Mouse (Mus musculus) CH12.LX (cell line): ENCODE data around the gene Kctd5. TPM values are rescaled to one million over a fixed set of nuclear protein-coding genes. Genes with fewer than 3 reads are reported as not detected.

Experiments
- DNase-seq: peaks from one replicate; pipeline ENCODE4 v3.0.0-alpha.2; 2013; ENCODE audit errors: extremely low read depth
- H3K27ac ChIP-seq: 2 replicates; pipeline ENCODE4 v1.5.1; 2012; ENCODE audit warnings: low read depth, mild to moderate bottlenecking, control low read depth, moderate library complexity; ENCODE audit not compliant: insufficient read depth
- H3K27me3 ChIP-seq: replicated peaks from 2 replicates; pipeline ENCODE3; 2012; ENCODE audit warnings: inconsistent platforms
- H3K36me3 ChIP-seq, 2 experiments: replicated peaks in 1 of 2; 2 replicates each; pipeline versions ENCODE3 to v1.6.1; 2012; ENCODE audit warnings: inconsistent platforms in 1 of 2, low read length in 1 of 2, mild to moderate bottlenecking in 1 of 2, mixed read lengths in 1 of 2, moderate library complexity in 1 of 2; ENCODE audit not compliant: control insufficient read depth in 1 of 2, insufficient read depth in 1 of 2
- H3K4me1 ChIP-seq, 2 experiments: 2 replicates each; pipeline ENCODE4 v1.6.1; 2012; ENCODE audit warnings: inconsistent platforms in 1 of 2, moderate library complexity in 1 of 2; ENCODE audit not compliant: insufficient read depth in 2 of 2, control insufficient read depth in 1 of 2
- H3K4me2 ChIP-seq: 2 replicates; pipeline ENCODE4 v1.6.1; 2012; ENCODE audit warnings: low read depth, mild to moderate bottlenecking, control low read depth; ENCODE audit not compliant: poor library complexity, insufficient read depth, severe bottlenecking
- H3K4me3 ChIP-seq, 3 experiments: fragments of 150-350 bp in 1 of 3; sonication (generic) in 1 of 3; replicated peaks in 1 of 3; 2 replicates each; pipeline versions ENCODE3 to v1.5.1; 2011 to 2012; ENCODE audit warnings: low read depth in 2 of 3, low read length in 2 of 3, mild to moderate bottlenecking in 2 of 3, moderate library complexity in 2 of 3, control low read depth in 1 of 3, improper control_type of control experiment in 1 of 3, inconsistent platforms in 1 of 3, mixed read lengths in 1 of 3; ENCODE audit not compliant: poor library complexity in 1 of 3
- H3K79me2 ChIP-seq: replicated peaks from 2 replicates; pipeline ENCODE4 v1.6.1; 2012; ENCODE audit warnings: mild to moderate bottlenecking, moderate library complexity; ENCODE audit not compliant: control insufficient read depth, poor library complexity, insufficient read depth, severe bottlenecking; ENCODE audit errors: extremely low read depth
- H3K9ac ChIP-seq: 2 replicates; pipeline ENCODE4 v1.6.1; 2012; ENCODE audit warnings: low read depth, mild to moderate bottlenecking, control low read depth, moderate library complexity; ENCODE audit not compliant: insufficient read depth
- H3K9me3 ChIP-seq: replicated peaks from 2 replicates; pipeline ENCODE3; 2012; ENCODE audit warnings: low read length, inconsistent platforms, mixed read lengths
- CHD2 ChIP-seq: IDR thresholded peaks from 2 replicates; pipeline ENCODE4 v1.6.1; 2011; ENCODE audit warnings: low read length, improper control_type of control experiment
- E2F4 ChIP-seq: IDR thresholded peaks from 2 replicates; pipeline ENCODE4 v1.6.1; 2011; ENCODE audit warnings: low read depth, low read length, improper control_type of control experiment; ENCODE audit not compliant: insufficient replicate concordance
- ETS1 ChIP-seq: conservative IDR thresholded peaks from 2 replicates; pipeline ENCODE4 v1.6.1; 2012; ENCODE audit warnings: low read depth, mild to moderate bottlenecking, inconsistent platforms, low read length, improper control_type of control experiment, moderate library complexity
- GABPA ChIP-seq: IDR thresholded peaks from 2 replicates; pipeline ENCODE4 v1.6.1; 2012; ENCODE audit warnings: low read depth, low read length, improper control_type of control experiment, inconsistent platforms; ENCODE audit not compliant: insufficient replicate concordance
- HCFC1 ChIP-seq: IDR thresholded peaks from 2 replicates; pipeline ENCODE4 v1.6.1; 2012; ENCODE audit warnings: low read depth, mild to moderate bottlenecking, inconsistent platforms, low read length, improper control_type of control experiment
- IRF4 ChIP-seq: IDR thresholded peaks from 2 replicates; pipeline ENCODE4 v1.6.1; 2014; ENCODE audit warnings: low read depth, mild to moderate bottlenecking, inconsistent platforms, low read length, improper control_type of control experiment
- JUN ChIP-seq: IDR thresholded peaks from 2 replicates; pipeline ENCODE4 v1.6.1; 2011; ENCODE audit warnings: low read depth, mild to moderate bottlenecking, low read length, improper control_type of control experiment, moderate library complexity; ENCODE audit not compliant: insufficient read depth
- MAFK ChIP-seq: IDR thresholded peaks from 2 replicates; pipeline ENCODE4 v1.6.1; 2011; ENCODE audit warnings: low read length, improper control_type of control experiment; ENCODE audit not compliant: insufficient replicate concordance
- MAX ChIP-seq: IDR thresholded peaks from 2 replicates; pipeline ENCODE4 v1.6.1; 2011; ENCODE audit warnings: low read length, improper control_type of control experiment
- MXI1 ChIP-seq: IDR thresholded peaks from 2 replicates; pipeline ENCODE4 v1.6.1; 2011; ENCODE audit warnings: mild to moderate bottlenecking, low read depth, low read length, improper control_type of control experiment
- MYC ChIP-seq: IDR thresholded peaks from 2 replicates; pipeline ENCODE4 v1.6.1; 2011; ENCODE audit warnings: low read depth, mild to moderate bottlenecking, improper control_type of control experiment, low read length
- NRF1 ChIP-seq: IDR thresholded peaks from 2 replicates; pipeline ENCODE4 v1.6.1; 2014; ENCODE audit warnings: low read depth, mild to moderate bottlenecking, inconsistent platforms, low read length, improper control_type of control experiment, moderate library complexity
- PAX5 ChIP-seq: IDR thresholded peaks from 2 replicates; pipeline ENCODE4 v1.6.1; 2012; ENCODE audit warnings: low read length, inconsistent platforms, mixed read lengths
- POLR2A ChIP-seq: IDR thresholded peaks from 2 replicates; pipeline ENCODE4 v1.6.1; 2011; ENCODE audit warnings: low read depth, mild to moderate bottlenecking, improper control_type of control experiment, low read length
- RAD21 ChIP-seq: IDR thresholded peaks from 2 replicates; pipeline ENCODE4 v1.6.1; 2011; ENCODE audit warnings: low read depth, mild to moderate bottlenecking, low read length, improper control_type of control experiment, moderate library complexity
- RCOR1 ChIP-seq: conservative IDR thresholded peaks from 2 replicates; pipeline ENCODE4 v1.6.1; 2012; ENCODE audit warnings: low read depth, mild to moderate bottlenecking, inconsistent platforms, low read length, improper control_type of control experiment
- SIN3A ChIP-seq: IDR thresholded peaks from 2 replicates; pipeline ENCODE4 v1.6.1; 2012; ENCODE audit warnings: low read length, improper control_type of control experiment, inconsistent platforms
- SMC3 ChIP-seq: IDR thresholded peaks from 2 replicates; pipeline ENCODE4 v1.6.1; 2011; ENCODE audit warnings: low read depth, low read length, improper control_type of control experiment
- TCF12 ChIP-seq: IDR thresholded peaks from 2 replicates; pipeline ENCODE4 v1.6.1; 2014; ENCODE audit warnings: low read depth, mild to moderate bottlenecking, inconsistent platforms, low read length, improper control_type of control experiment
- UBTF ChIP-seq: IDR thresholded peaks from 2 replicates; pipeline ENCODE4 v1.6.1; 2012; ENCODE audit warnings: low read depth, mild to moderate bottlenecking, inconsistent platforms, low read length, improper control_type of control experiment, moderate library complexity
- USF1 ChIP-seq: IDR thresholded peaks from 2 replicates; pipeline ENCODE4 v1.6.1; 2014; ENCODE audit warnings: low read depth, mild to moderate bottlenecking, inconsistent platforms, low read length, improper control_type of control experiment
- USF2 ChIP-seq: conservative IDR thresholded peaks from 2 replicates; pipeline ENCODE4 v1.6.1; 2011; ENCODE audit warnings: low read depth, low read length, improper control_type of control experiment
- ZMIZ1 ChIP-seq: IDR thresholded peaks from 2 replicates; pipeline ENCODE4 v1.6.1; 2012; ENCODE audit warnings: low read depth, mild to moderate bottlenecking, inconsistent platforms, low read length, improper control_type of control experiment
- ZNF384 ChIP-seq: IDR thresholded peaks from 2 replicates; pipeline ENCODE4 v1.6.1; 2012; ENCODE audit warnings: low read depth, low read length, improper control_type of control experiment, inconsistent platforms
- dilution Hi-C: fragments of 300-500 bp; cut with MboI; formaldehyde crosslinking; loops from 2 replicates; pipeline ENCODE4 v1.14.3; 2020; ENCODE audit warnings: low sequenced_read_pairs; ENCODE audit not compliant: extremely low pct_unique_long_range_greater_than_20kb, extremely low pct_ligation_motif_present
- in situ Hi-C: fragments of 300-500 bp; cut with MboI; formaldehyde crosslinking; loops from 3 replicates; pipeline ENCODE4 v1.14.3; 2019; ENCODE audit warnings: low sequenced_read_pairs, low pct_ligation_motif_present, low pct_unique_long_range_greater_than_20kb, mixed read lengths
- polyA plus RNA-seq: library from polyadenylated mRNA; unstranded; fragments of >175 nt; gene quantifications from 2 replicates; pipeline ENCODE4 v1.2.1, GENCODE M21; 2012; ENCODE audit warnings: low read depth; ENCODE audit not compliant: insufficient read length
- total RNA-seq, 2 experiments: library from RNA; depleted of rRNA; stranded (reverse); fragments of 300-350 nt in 1 of 2; fragments of >200 nt in 1 of 2; gene quantifications; 2 replicates each; pipeline ENCODE4 v1.2.3; 2012 to 2014

Gene Kctd5
- total and polyA plus RNA-seq, 3 experiments: 30.1 to 51.1 (median 44.3) TPM

- DNase-seq: peak; percentile 6
- Histone ChIP-seq H3K79me2 (peaks cover 4% of the 10 kb centered on the region; the same call in 1 of the 2 replicates), H3K9ac (no peak overlapping the region), H3K27me3 (no peaks in the 10 kb centered on the region), H3K4me2 (no peak overlapping the region), H3K27ac (no peak overlapping the region), H3K4me1 (peaks cover 0 to 20% of the 10 kb centered on the region in 2 experiments; a peak in 2 of 4 replicates), H3K4me3 (no peak overlapping the region), H3K9me3 (no peaks in the 10 kb centered on the region), H3K36me3 (peaks cover 11 to 42% of the 10 kb centered on the region in 2 experiments)
- dilution Hi-C loops: no loop called here
- in situ Hi-C loops: no loop called here
- TF ChIP-seq HCFC1 (no peak), USF1 (no peak), RCOR1 (no peak), JUN (no peak), RAD21 (no peak), MXI1 (no peak), CHD2 (no peak), PAX5 (no peak), MAX (no peak), POLR2A (no peak), ZMIZ1 (no peak), ZNF384 (no peak), SIN3A (no peak), SMC3 (no peak), MYC (no peak)
Observed at GRCm38 (mm10) chr17:24111256-24111655, 38.0 kb upstream of the Kctd5 start.

GRCm38 (mm10) chr17:24108896-24109295 is 35.6 kb upstream of the Kctd5 start:
- Histone ChIP-seq H3K9me3 (no peaks in the 10 kb centered on the region), H3K4me1 (peaks cover 0 to 20% of the 10 kb centered on the region in 2 experiments; a peak in 2 of 4 replicates), H3K9ac (no peak overlapping the region), H3K36me3 (peaks cover 19 to 61% of the 10 kb centered on the region in 2 experiments), H3K4me2 (no peak overlapping the region), H3K27ac (no peak overlapping the region), H3K4me3 (no peak overlapping the region), H3K27me3 (no peaks in the 10 kb centered on the region), H3K79me2 (peaks cover 4% of the 10 kb centered on the region; the same call in 1 of the 2 replicates)
- TF ChIP-seq USF2 (no peak), SIN3A (no peak), HCFC1 (no peak), ZMIZ1 (no peak), NRF1 (no peak), IRF4 (no peak), MYC (no peak), RCOR1 (no peak), JUN (no peak), ETS1 (no peak), MAFK (no peak), GABPA (no peak), TCF12 (no peak), UBTF (no peak), RAD21 (no peak), MAX (no peak), E2F4 (no peak)
- in situ Hi-C loops (no loop called here), dilution Hi-C loops (no loop called here)
- no peak for DNase-seq
